Mouse (Mus musculus) T-helper 17 cell (primary cell): Measurements from ENCODE around the gene Rbm4b.
"Not testable (repeated sequence)": the region's sequence is repeated elsewhere in the genome, so short reads cannot be mapped to it uniquely, and the experiment has no call there.

Experiments
- in situ Hi-C, 2 experiments: fragments of 300-600 bp; cut with MboI, MseI; formaldehyde crosslinking; loops; 1 replicate in 1 of 2; 2 replicates in 1 of 2; pipeline ENCODE4 v1.15.1; 2025; ENCODE audit warnings: high pct_unique_total_duplicates in 2 of 2

Rbm4b gene

DNA sequence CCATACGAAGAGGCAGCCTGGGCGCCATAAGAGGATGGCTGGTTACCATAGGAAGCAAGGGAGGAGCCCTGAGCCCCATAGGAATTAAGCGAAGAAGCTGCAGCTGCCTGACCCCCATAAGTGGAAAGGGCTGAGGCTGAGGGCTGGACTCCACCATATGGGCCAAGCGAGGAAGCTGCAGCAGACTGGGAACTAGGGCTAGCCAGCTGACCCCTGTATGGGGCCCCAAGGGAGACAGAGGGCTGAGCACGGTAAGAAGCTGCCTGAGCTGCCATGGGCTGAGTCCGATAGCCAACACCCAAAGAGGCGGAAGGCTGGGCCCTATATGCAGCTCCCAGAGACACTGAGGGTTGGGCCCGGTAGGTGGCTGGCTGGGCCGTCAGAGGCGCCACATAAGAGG lies 47.0 kb downstream of the Rbm4b start:
- in situ Hi-C loops: no loop called here

DNA sequence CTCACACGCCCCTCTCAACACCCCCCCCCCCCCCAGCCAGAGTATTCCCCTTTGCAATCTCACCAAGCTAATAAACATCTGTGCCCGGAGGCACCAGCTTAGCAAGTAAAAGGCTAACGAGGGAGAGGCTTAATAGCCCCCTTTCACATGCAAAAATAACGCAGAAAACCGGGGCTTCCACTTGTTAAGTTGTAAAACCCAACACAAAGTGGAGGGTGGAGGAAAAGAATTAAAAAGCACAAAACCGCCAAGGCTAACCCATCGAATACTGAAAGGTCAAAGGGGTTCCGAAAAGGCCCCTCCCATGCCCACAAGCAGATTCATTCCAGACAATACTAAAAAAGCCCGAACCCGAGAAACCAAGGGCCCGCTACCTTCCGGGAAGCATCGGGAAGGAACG lies 54.0 kb downstream of the Rbm4b start:
- in situ Hi-C loops: no loop called here

DNA sequence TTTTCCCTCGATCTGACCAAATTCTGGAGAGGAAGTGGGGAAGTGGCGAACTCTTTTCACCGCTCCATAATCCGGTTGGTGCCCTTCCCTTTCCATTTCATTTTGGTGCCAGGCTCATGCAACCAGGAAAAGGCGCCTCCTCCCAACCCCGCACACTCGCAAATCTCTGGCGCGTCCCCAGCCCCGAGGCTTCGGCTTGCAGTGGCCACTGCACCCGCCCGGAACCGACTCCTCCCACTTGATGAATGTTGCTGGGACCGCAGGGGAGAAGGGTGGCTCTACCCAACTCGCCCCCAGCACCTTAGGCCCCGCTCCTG lies 54.4 kb downstream of the Rbm4b start:
- in situ Hi-C loops: no loop called here

DNA sequence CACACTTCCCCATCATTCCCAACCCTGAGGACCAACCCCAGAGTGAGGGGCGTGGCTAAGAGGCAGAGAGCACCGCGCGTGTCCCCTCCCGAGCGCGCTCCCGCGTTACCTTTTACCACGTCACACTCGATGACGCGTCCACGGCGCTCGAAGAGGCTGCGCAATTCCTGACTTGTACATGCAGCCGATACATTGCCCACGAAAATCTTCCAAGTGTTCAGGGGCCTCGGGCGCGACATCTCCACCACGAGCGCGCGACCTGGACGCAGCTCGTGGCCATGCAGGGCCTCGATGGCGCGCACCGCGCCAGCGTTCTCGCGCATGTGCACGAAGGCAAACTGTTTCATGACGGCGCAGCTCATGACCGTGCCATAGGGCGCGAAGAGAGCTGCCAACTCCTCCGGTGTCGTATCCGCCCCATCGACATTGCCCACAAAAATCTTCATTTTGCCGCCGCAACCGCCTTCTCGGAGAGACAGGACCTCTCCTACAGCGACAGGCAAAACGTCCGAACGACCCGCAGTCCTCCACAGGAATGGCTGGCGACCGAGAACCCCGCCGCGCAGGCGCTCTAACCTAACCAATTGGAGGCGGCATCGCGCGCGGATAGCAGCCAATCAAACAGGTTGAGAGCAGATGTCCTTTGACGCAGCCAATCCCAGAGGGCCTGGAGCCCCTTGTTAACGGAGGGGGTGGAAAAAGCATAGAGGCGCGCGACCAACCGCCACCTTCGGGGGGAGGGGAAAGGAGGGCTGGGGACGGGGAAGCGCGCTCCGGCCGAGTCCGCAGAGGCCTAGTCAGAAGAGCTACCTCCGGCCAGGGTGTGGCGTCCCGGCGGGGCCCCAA lies 55.0 kb downstream of the Rbm4b start, which contains the start of the genes Gm21992 and Rbm14:
Gm21992 (minus strand) TSS at position 550 of the 846 bp plus-strand sequence.
Rbm14 (minus strand) TSS at position 572 of the 846 bp plus-strand sequence.
- in situ Hi-C loops: no loop called here

DNA sequence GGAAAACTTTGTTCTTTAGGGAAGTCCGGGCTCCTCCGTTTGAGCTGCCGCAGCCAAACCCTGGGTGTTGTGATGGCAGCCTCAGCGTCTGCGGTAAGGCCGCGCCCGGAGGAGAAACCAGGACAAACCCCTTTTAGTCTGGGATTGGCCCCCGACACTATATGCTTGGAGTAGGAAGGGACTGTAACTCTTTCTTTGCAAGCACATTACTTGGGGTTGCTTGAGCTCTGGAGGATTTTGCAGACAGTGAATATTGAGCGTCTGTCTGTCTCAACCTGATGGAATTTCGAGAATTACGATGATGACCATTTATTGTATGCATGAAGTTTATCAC lies 55.6 kb downstream of the Rbm4b start:
- in situ Hi-C loops: no loop called here

DNA sequence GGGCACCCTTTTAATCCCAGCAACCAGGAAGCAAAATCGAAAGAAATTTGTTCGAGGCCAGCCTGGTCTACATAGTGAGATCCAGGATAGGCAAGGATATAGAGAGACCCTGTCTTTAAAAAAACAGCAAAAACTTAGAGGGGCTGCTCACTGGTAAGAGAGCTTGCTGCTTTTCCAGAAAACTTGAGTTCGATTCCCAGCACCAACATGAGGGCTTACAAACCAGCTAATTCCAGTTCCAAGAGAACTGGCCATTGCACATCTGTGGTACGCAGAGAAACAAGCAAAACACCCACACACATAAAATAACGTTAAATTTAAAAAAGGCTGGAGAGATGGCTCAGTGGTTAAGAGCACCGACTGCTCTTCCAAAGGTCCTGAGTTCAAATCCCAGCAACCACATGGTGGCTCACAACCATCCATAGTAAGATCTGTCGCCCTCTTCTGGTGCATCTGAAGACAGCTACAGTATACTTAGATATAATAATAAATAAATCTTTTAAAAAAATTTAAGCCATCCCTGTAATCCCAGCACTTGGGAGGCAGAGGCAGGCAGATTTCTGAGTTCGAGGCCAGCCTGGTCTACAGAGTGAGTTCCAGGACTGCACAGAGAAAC lies 56.1 kb downstream of the Rbm4b start:
- in situ Hi-C loops: not testable (repeated sequence)

DNA sequence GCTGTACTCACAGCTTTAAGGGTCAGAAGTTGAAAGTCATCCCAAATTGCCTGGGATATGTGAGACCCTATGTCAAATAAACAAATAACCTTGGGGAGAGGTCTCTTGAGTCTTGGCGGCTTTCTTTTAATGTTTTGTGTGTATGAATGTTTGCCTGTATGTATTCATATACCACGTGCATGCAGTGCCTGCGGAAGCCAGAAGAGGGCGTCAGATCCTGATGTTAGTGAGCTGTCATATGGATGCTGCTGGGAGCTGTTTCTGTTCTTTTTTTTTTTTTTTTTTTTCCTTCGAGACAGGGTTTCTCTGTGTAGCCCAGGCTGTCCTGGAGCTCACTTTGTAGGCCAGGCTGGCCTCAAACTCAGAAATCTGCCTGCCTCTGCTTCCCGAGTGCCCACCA lies 56.7 kb downstream of the Rbm4b start:
- in situ Hi-C loops: no loop called here
